Mouse (Mus musculus): ENCODE results near the gene Mast1. TPM values are rescaled to one million over a fixed set of nuclear protein-coding genes. Genes with fewer than 3 reads are reported as not detected.
A peak's percentile ranks its signal among the peaks of the same experiment; 100 is the strongest.

Gene Mast1
- total and polyA plus RNA-seq, 3 experiments, result 0.07 to 0.16 (median 0.10) TPM

DNA sequence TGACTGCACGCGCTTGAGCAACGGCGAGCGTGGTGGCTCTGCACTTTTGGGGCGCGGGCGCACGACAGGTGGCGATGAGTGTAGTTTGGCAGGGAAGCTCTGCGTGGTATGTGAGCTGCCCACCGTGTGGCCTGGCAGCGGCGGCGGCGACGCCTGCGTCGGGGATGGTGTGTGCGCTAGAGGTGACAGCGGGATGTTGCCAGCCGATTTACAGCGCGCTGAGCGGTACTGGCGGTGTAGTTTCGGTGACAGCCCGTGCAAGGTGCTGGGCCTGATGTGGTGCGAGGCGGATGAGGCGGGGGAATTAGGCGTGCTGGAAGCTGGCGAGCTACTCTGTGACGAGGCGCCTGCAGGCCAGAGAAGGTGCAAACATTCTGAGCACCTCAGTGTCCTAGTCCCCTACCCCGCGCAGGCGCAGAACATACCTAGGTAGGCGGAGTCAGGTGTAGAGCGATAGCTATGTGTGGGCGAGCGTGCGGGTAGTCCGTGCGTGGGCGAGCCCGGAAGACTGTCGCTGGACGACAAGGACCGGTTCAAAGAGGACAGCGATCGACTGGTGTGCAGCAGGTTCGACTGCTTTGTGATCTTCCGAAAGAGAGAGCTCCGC lies 24.2 kb downstream of the Mast1 start:
- no peak overlapping the region for H3K27ac ChIP-seq
- 2% methylated on average over 55 of the region's 55 CpGs for WGBS

DNA sequence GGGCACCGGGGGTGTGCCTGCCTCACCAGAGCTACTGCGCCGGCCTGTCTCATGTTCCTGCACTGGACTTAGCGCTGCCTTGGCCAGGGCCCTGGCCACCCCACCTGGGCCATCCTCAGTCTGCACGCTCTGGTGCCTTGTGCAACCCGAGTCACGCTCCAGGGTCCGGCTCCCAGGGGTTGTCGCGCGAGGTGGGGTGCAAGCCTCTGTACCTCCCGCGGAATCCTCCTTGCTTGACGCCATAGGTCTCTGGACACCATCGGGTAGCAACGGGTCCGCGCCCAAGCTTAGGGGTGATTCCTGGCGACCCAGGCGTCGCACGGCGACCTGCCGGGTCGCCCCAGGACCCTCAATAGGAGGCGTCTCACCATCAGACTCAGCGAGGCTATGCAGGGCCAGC lies 24.8 kb downstream of the Mast1 start:
- peaks cover 1% of the 10 kb centered on the region; the same call in 1 of the 2 replicates for H3K4me1 ChIP-seq (ENCODE audit: control insufficient read depth, insufficient read depth, low read length)
- 40% methylated on average over 27 of the region's 27 CpGs for WGBS
- no peak overlapping the region for H3K9ac ChIP-seq (ENCODE audit: low read depth, low read length)
- TF ChIP-seq CTCF (IDR thresholded peaks at IDR 0.05) (no peak), EP300 (IDR thresholded peaks at IDR 0.05; ENCODE audit: insufficient read depth, low read depth, low read length) (no peak), POLR2A (IDR thresholded peaks at IDR 0.05; ENCODE audit: insufficient read depth, low read depth, low read length) (no peak)
- H3K79me2 ChIP-seq (replicated peaks; ENCODE audit: control insufficient read depth, insufficient read depth, low read length), result no peaks in the 10 kb centered on the region
- peak overlapping the region; percentile 54 for H3K4me3 ChIP-seq
- H3K27ac ChIP-seq, result no peak overlapping the region
- H3K36me3 ChIP-seq (ENCODE audit: control insufficient read depth, insufficient read depth, low read length), result no peaks in the 10 kb centered on the region
- intact Hi-C loops (cut with DNase I), result no loop called here
- peaks cover 4% of the 10 kb centered on the region for H3K27me3 ChIP-seq (ENCODE audit: control insufficient read depth, insufficient read depth, low read length)
- no peak for DNase-seq

More for the DNA sequence above, 24.2 kb downstream of the Mast1 start:
- TF ChIP-seq POLR2A (IDR thresholded peaks at IDR 0.05; ENCODE audit: insufficient read depth, low read depth, low read length) (peak; percentile 45; the same call in 1 of the 2 replicates), CTCF (IDR thresholded peaks at IDR 0.05) (no peak), EP300 (IDR thresholded peaks at IDR 0.05; ENCODE audit: insufficient read depth, low read depth, low read length) (no peak)
- Histone ChIP-seq H3K9ac (ENCODE audit: low read depth, low read length) (peak overlapping the region; percentile 55), H3K4me1 (ENCODE audit: control insufficient read depth, insufficient read depth, low read length) (peaks cover 1% of the 10 kb centered on the region; the same call in 1 of the 2 replicates), H3K36me3 (ENCODE audit: control insufficient read depth, insufficient read depth, low read length) (no peaks in the 10 kb centered on the region), H3K79me2 (replicated peaks; ENCODE audit: control insufficient read depth, insufficient read depth, low read length) (no peaks in the 10 kb centered on the region), H3K27me3 (ENCODE audit: control insufficient read depth, insufficient read depth, low read length) (peaks cover 4% of the 10 kb centered on the region), H3K4me3 (peak overlapping the region; percentile 54)
- peak; percentile 62 to 80 for DNase-seq
- intact Hi-C loops (cut with DNase I), result no loop called here

DNA sequence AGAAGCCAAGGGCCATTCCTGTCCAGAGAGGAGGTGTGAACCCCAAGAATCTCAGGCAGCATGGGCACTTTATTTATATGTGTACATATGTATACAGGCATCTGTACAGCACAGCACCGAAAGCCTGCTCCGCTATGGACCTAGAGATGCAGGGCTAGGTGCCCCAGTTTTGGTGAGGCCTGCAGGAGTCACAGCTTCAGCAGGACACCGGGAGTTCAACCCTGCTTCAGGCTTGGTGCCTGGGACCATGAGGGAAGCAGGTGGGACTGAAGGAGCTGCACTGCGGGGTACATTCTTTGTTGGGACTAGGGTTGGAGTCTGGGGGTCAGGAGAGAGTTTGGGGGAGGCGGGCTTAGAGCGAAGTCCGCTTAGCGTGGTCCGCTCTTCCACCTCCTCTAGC lies 25.3 kb downstream of the Mast1 start:
- TF ChIP-seq CTCF (IDR thresholded peaks at IDR 0.05) (no peak), EP300 (IDR thresholded peaks at IDR 0.05; ENCODE audit: insufficient read depth, low read depth, low read length) (no peak), POLR2A (IDR thresholded peaks at IDR 0.05; ENCODE audit: insufficient read depth, low read depth, low read length) (no peak)
- no peak overlapping the region for H3K9ac ChIP-seq (ENCODE audit: low read depth, low read length)
- H3K79me2 ChIP-seq (replicated peaks; ENCODE audit: control insufficient read depth, insufficient read depth, low read length), result no peaks in the 10 kb centered on the region
- intact Hi-C loops (cut with DNase I), result no loop called here
- 89% methylated on average over 9 of the region's 9 CpGs for WGBS
- no peak overlapping the region for H3K27ac ChIP-seq
- DNase-seq, result no peak
- H3K4me1 ChIP-seq (ENCODE audit: control insufficient read depth, insufficient read depth, low read length), result peaks cover 1% of the 10 kb centered on the region; the same call in 1 of the 2 replicates
- H3K36me3 ChIP-seq (ENCODE audit: control insufficient read depth, insufficient read depth, low read length), result no peaks in the 10 kb centered on the region
- H3K4me3 ChIP-seq, result no peak overlapping the region
- peaks cover 4% of the 10 kb centered on the region for H3K27me3 ChIP-seq (ENCODE audit: control insufficient read depth, insufficient read depth, low read length)

DNA sequence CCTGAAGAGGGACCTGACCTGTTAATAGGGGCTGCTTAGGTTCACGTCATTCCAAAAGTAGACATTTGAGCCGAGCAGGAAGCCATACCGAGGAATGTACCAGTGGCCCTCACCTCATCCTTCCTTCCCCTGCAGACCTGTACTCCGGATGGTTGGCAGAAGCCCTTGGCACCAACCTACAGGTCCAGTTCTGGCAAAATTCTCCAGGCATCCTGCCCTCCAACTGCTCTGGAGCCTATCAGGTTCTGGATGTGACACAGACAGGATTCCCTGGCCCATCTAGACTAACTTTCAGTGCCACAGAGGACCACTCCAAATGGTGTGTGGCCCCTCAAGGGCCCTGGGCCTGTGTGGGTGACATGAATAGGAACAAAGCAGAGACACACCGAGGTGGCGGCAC lies 26.6 kb downstream of the Mast1 start:
- Histone ChIP-seq H3K27me3 (ENCODE audit: control insufficient read depth, insufficient read depth, low read length) (peaks cover 4% of the 10 kb centered on the region), H3K36me3 (ENCODE audit: control insufficient read depth, insufficient read depth, low read length) (no peaks in the 10 kb centered on the region)
- intact Hi-C loops (cut with DNase I), result no loop called here

DNA sequence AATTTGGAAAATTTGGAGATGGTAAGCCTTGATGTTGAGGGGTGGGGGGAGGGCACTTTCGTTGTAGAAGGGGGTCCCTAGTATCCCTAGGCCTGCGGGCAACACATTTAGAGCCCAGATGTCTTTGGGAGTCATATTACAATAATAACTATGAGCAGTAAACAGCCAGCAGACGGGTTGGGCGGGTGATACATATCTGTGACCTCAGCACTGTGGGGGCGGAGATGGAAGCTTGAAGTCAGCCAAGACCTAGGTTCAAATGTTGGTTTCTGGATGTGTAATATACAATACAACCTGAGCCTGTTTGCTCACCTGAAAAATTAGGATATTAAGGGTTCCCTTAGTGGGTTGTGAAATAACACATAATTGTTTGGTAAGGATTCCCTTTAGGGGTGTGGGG lies 27.2 kb downstream of the Mast1 start:
- TF ChIP-seq POLR2A (IDR thresholded peaks at IDR 0.05; ENCODE audit: insufficient read depth, low read depth, low read length), result no peak
- TF ChIP-seq CTCF (IDR thresholded peaks at IDR 0.05), result no peak
- Histone ChIP-seq H3K79me2 (replicated peaks; ENCODE audit: control insufficient read depth, insufficient read depth, low read length) (no peaks in the 10 kb centered on the region), H3K4me3 (no peak overlapping the region), H3K4me1 (ENCODE audit: control insufficient read depth, insufficient read depth, low read length) (peaks cover 1% of the 10 kb centered on the region; the same call in 1 of the 2 replicates), H3K36me3 (ENCODE audit: control insufficient read depth, insufficient read depth, low read length) (no peaks in the 10 kb centered on the region), H3K27ac (no peak overlapping the region), H3K27me3 (ENCODE audit: control insufficient read depth, insufficient read depth, low read length) (peaks cover 3% of the 10 kb centered on the region), H3K9ac (ENCODE audit: low read depth, low read length) (no peak overlapping the region)
- intact Hi-C loops (cut with DNase I), result no loop called here
- 87% methylated on average over 5 of the region's 5 CpGs for WGBS
- DNase-seq, result no peak

More for the DNA sequence above, 26.6 kb downstream of the Mast1 start:
- Histone ChIP-seq H3K9ac (ENCODE audit: low read depth, low read length) (no peak overlapping the region), H3K27ac (no peak overlapping the region), H3K4me3 (no peak overlapping the region), H3K79me2 (replicated peaks; ENCODE audit: control insufficient read depth, insufficient read depth, low read length) (no peaks in the 10 kb centered on the region), H3K4me1 (ENCODE audit: control insufficient read depth, insufficient read depth, low read length) (peaks cover 1% of the 10 kb centered on the region; the same call in 1 of the 2 replicates)
- DNase-seq, result no peak
- TF ChIP-seq EP300 (IDR thresholded peaks at IDR 0.05; ENCODE audit: insufficient read depth, low read depth, low read length), result no peak
- TF ChIP-seq CTCF (IDR thresholded peaks at IDR 0.05), result no peak
- no peak for TF ChIP-seq POLR2A (IDR thresholded peaks at IDR 0.05; ENCODE audit: insufficient read depth, low read depth, low read length)
- WGBS, result 80% methylated on average over 6 of the region's 6 CpGs

DNA sequence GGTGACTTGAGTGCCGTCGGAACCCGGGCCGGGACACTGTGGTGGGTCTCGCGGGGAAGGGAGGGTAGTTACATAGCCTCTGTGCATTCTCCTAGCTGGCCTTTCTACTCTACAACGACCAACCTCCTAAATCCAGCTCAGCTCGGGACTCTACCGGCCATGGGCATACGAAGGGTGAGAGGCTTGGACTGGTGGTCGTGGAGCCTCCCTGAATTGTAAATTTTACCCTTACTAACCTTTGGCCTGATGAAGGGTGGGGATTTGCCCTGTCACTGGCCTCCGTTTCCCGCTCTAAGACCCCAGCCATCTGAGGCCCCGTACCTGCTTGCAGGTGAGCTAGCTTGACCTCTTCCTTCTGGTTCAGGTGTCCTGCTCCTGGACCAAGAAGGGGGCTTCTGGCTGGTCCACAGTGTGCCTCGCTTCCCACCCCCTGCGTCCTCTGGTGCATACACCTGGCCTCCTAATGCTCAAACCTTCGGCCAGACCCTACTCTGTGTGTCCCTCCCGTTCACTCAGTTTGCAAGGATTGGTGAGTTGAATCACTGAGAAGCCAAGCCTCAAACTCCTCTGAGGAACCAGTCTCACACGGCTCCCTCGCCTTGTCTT lies 27.9 kb downstream of the Mast1 start:
- Histone ChIP-seq H3K4me1 (ENCODE audit: control insufficient read depth, insufficient read depth, low read length) (peaks cover 1% of the 10 kb centered on the region; the same call in 1 of the 2 replicates), H3K36me3 (ENCODE audit: control insufficient read depth, insufficient read depth, low read length) (no peaks in the 10 kb centered on the region), H3K27ac (peak overlapping the region; percentile 73; the same call in 1 of the 2 replicates), H3K4me3 (peak overlapping the region; percentile 64), H3K79me2 (replicated peaks; ENCODE audit: control insufficient read depth, insufficient read depth, low read length) (no peaks in the 10 kb centered on the region), H3K9ac (ENCODE audit: low read depth, low read length) (peak overlapping the region; percentile 78), H3K27me3 (ENCODE audit: control insufficient read depth, insufficient read depth, low read length) (peaks cover 3% of the 10 kb centered on the region)
- WGBS, result 59% methylated on average over 20 of the region's 20 CpGs
- no peak for DNase-seq
- no peak for TF ChIP-seq POLR2A (IDR thresholded peaks at IDR 0.05; ENCODE audit: insufficient read depth, low read depth, low read length)
- no peak for TF ChIP-seq EP300 (IDR thresholded peaks at IDR 0.05; ENCODE audit: insufficient read depth, low read depth, low read length)
- TF ChIP-seq CTCF (IDR thresholded peaks at IDR 0.05), result no peak
- intact Hi-C loops (cut with DNase I), result no loop called here

Measured in heart, adult 2 months (tissue).